Mouse (Mus musculus): Measurements from ENCODE around the gene Gm20696.

Gm20696 gene

DNA sequence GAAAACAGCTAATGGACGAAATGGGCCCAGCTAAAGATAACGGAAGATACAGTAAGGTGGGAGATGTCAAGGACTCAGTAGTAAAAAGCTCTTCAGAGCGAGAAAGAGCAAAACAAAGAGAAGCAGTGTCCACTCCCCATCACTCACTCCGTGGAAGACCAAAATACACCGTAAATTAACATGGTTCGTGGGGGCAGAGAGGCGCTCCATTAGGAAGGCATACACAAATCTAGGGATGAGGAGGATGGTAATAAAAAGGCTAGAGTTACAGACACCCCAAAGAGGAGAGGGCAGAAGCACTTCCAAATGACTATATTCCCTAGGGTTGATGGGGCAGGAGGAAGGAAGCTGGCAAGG lies 390.3 kb downstream of the Gm20696 start:
- ATAC-seq (ENCODE audit: insufficient number of reproducible peaks, low FRiP score, low TSS enrichment) = no peak

DNA sequence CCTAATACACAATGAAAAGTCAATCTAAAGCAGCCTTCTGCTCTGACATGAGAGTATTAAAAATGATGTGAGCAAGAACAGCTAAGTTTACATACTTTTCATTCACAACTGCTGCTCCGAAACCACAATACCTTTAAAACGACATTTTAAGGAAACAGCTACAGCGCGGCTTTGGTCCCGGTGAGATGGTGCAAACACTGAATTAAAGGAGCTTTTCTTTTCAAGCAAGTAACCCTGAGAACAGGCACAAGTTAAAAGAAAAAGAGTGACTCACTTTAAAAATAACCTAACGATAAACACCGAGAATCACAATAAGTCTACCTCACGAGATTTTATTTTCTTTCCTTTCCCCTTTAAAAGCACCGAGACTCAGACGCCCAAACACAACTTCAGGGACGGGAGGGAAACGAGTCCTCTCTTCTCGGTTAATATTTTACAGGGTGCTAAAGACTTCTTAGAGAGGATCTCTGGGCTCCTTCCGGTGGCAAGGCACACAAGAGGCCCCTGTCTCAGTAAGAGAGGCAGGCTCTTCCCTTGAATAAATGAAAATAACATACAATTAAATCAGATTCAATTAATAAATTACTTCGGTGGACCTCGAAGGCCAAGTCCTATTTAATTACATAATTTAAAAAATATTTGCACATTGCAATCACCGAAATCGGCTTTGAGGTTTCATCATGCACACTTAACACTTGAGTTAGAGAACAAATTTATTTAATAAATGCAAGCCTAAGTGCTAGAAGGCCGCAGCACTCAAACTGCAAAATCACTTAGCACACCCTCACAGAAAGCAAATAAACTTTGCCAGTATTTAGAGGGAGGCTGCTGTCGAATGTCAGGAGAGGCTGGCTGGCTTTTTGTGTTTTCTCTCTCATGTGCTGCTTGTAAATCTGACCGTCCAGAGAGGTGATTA lies 391.0 kb downstream of the Gm20696 start:
- no peak for ATAC-seq (ENCODE audit: insufficient number of reproducible peaks, low FRiP score, low TSS enrichment)

DNA sequence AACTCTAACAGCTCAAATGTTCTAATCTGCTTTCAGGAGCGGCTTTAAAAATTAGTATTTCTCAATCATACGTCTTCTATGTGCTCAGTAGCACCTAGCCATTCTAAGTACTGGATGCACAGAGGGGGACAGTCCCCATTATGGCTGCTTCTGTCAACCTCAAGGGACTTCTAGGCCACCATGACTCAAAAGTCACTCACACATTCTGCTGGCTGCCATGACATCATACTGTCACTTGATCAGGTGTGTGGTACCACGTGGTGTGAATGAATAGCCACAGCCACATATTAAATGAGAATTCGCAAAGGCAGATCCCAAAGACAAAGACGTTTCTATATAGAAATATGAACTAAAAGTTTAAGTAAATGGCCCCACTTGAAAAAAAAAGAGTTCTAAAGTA lies 391.9 kb downstream of the Gm20696 start:
- no peak for ATAC-seq (ENCODE audit: insufficient number of reproducible peaks, low FRiP score, low TSS enrichment)

GRCm38 (mm10) chr6:99274222-99274621 lies 392.4 kb downstream of the Gm20696 start:
- ATAC-seq (ENCODE audit: insufficient number of reproducible peaks, low FRiP score, low TSS enrichment) = no peak

DNA sequence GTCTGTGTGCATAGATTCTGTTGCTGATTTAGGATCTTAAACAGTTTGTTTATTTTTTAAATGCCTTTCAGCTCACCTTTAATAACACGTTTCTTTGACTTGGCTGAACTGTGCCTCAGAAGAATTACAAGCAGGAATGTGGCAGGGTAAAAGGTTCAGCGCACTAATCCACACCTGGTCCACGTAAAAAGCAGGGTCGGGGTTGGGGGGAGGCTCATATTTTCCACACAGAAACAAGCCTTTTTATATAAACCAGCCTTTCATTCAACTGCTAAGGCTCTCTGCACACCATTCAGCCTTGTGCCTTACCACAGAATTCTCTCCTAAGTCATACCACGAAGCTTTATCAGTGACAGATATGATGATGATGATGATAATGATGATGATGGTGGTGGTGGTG lies 393.4 kb downstream of the Gm20696 start:
- ATAC-seq (ENCODE audit: insufficient number of reproducible peaks, low FRiP score, low TSS enrichment) = no peak

GRCm38 (mm10) chr6:99272174-99272573 lies 394.4 kb downstream of the Gm20696 start:
- no peak for ATAC-seq (ENCODE audit: insufficient number of reproducible peaks, low FRiP score, low TSS enrichment)

DNA sequence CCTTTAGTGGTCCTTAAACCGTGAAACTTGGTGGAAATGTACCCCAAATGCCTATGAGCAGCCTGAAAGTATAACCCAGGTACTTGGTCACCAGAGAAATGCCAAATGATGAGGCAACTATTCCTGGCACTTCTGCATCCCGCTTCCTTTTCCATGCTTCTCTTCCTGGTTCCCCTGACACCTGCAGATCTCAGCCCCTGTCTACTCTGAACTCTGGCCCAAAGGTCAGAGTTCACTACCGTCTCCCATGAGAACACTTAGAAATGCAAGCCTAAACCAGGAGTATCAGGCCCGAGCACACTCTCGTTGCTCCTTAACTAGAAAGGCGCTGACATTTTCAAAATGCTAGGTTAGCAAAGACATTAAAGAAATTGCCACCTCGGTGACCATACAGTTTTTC lies 394.9 kb downstream of the Gm20696 start:
- ATAC-seq (ENCODE audit: insufficient number of reproducible peaks, low FRiP score, low TSS enrichment) = no peak

DNA sequence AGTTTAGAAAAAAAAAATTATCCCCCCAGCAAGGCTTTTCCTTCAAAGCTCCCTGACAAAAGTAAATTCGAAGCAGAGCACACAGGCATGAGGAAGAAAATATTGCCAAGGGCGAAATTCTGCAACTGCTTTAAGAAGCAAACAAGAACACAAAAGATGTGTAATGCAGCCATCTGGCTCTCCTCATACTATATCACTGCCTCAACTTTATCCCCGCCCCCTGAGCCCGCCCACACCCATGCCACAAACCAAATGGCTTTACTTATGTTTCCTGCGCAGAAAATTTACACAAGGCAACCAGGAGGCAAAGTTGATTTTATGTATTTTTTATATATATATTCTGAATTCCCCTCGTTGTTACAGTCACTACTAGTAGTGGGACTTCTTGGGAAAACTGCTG lies 396.7 kb downstream of the Gm20696 start:
- ATAC-seq (ENCODE audit: insufficient number of reproducible peaks, low FRiP score, low TSS enrichment) = no peak

DNA sequence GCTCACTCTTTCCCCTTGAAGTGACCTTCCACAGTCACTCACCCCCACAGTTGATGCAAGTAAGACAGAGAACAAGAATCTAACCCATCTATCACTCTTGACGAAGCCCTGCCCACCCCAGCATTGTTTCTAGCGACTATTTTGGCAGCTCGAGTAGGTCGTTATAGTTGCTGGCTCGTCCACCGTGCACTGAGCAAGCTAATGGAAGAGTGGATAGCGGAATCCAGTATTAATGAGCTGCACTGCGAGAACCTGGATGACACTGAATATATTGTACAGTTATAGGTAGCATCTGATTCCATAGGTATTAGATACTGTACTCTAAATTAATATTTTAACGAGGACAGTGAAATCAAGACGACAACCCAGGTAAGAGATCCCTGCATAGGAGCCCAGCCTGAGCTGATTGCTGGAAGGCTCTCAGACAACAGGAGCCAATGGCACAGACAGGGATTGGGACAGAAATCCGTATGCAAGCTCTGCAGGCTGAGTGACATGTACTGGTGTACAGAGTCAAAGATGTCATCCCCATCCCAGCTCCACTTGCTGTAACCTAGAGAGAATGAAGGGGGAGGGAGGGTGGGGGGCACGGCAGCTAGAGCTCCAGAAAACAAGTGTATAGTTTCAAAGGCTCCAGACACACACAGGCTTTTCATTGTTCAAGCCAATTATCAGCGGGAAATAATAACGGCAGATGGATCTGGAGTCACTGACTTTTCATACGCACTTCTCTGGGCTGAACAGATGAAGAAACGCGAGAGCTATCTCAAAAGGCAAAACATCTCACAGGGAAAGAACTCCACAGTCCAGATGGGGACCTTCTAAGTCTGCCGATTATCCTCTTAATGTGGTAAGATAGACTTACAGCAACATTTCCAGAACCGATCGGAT lies 398.2 kb downstream of the Gm20696 start:
- peak; percentile 26; the same call in 1 of the 2 replicates for ATAC-seq (ENCODE audit: insufficient number of reproducible peaks, low FRiP score, low TSS enrichment)

- no peak for ATAC-seq (ENCODE audit: insufficient number of reproducible peaks, low FRiP score, low TSS enrichment)
Observed at GRCm38 (mm10) chr6:99265945-99266656, 400.5 kb downstream of the Gm20696 start.

DNA sequence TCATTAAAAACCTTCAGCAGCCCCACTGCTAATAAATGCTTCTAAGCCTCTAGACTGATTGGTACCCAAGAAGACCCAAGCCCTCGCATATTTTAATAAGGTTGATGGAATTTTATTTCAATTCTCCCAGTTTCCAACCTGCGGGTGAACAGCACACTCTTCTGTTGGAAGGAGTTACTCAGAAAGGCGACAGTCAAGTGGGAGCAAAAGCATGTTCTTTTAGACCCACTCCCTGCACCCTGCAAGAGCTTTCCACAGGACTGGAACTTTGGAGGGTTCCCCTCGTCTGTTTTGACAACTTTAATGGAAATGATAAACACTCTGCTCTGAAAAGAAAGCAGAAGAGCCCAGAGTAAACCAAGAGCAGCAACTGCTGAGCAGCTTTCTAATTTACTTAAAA lies 401.4 kb downstream of the Gm20696 start:
- no peak for ATAC-seq (ENCODE audit: insufficient number of reproducible peaks, low FRiP score, low TSS enrichment)

DNA sequence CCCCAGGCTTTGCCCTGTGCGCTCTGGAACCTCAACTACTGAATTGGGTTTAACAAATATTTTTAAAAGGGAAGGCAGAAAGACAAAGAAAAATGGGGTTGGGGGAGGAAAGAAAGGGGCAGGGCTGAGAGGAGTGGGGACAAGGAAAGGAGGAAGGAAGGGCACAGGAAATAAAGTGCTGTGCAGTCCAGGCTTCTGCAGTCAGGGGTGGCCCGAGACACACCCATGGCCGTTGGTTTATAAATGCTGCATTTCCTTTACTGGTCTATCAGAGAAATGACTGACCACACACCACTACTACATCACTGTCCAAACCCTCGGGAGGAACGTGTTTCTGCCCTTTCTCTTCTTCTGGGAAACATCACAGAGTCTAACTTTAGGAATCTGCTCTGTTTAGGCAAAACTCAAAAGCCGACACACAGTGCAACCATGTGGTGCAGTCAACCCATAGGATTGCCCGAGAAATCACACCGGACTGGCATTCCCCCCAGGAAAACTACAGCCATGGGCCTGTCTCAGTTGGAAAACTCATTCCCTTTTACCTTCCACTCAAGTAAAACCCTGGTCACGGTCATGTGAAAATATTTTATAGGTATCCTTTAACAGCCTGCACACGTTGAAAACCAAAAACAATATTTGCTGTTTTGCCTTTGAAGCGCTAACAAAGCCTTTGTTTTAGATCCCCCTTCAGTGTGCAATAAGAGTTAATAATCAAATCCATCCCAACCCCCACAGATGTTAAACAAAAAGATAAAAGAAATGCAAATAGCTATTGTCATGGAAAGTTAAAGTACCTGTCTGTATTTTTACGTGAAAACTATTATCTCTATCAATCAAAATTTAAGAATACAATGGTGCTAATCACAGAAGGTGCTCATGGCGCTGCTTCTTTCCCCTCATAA lies 402.2 kb downstream of the Gm20696 start:
- no peak for ATAC-seq (ENCODE audit: insufficient number of reproducible peaks, low FRiP score, low TSS enrichment)

DNA sequence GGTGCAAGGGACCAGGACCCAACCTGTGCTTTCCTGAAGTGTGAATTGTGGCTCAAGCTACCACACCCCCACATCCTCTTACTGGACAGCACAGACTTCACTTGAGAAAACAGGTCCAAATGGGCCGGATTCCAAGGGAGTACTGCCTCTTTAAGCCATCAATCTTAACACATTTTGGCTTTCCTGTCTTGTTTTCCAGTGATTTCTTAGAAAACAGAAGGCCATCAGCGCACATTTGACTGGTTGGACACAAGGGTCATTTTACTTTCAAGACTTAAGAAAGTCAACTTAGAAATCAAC lies 402.8 kb downstream of the Gm20696 start:
- no peak for ATAC-seq (ENCODE audit: insufficient number of reproducible peaks, low FRiP score, low TSS enrichment)

DNA sequence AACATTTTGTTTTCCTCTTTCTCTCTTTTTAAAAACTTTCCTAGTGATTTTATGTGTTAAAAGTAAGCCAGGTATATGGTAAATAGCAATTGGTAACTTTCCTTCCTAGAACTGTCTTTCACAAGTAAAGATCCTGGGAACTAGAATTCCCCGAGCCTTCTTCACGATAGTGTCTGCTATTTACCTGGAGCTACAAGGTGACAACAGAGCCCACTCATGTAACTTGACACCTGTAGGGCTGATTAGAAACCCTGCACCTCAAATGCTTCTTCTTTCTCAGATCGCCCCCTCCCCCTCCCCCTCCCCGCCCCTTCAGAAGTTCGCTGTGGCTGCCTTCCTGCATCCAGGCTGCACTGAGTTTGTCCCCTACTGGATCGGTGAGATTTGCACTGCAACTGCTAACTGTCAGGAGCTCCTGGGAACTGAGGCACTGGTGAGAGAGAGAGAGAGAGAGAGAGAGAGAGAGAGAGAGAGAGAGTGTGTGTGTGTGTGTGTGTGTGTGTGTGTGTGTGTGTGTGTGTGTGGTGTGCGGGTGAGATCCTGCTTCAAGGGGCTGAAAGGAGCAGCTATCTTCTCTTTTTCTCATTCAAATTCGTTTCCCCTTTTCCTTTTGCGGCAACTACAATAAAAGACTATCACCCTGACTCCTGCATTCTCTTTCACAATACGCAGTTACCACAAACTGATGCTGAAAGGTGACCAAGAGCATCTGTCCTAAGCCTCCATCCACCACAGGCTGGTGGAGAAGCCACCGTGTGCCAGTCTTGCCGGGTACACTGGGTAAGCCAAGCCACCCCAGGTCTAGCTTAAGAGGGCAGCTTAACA lies 403.3 kb downstream of the Gm20696 start:
- ATAC-seq (ENCODE audit: insufficient number of reproducible peaks, low FRiP score, low TSS enrichment) = no peak

DNA sequence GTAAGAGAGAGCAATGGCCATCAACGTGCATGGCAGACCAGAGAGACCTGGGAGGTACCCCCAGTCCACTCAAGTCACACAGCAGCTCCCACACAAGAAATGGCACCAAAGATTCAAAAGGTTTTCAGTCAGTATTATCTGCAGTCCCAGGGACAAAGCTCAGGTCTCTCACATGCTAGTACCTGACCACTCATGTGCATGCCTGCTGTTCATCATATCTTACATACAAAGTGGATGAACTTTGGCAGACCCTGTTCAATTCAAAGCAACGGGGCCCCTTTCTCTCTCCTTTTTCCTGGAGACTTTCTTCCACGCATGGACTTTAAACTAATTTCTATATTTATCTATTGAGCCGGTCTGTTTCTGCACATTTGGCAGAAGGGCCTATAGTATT lies 404.9 kb downstream of the Gm20696 start:
- ATAC-seq (ENCODE audit: insufficient number of reproducible peaks, low FRiP score, low TSS enrichment) = no peak

GRCm38 (mm10) chr6:99260941-99261736 lies 405.5 kb downstream of the Gm20696 start:
- no peak for ATAC-seq (ENCODE audit: insufficient number of reproducible peaks, low FRiP score, low TSS enrichment)

DNA sequence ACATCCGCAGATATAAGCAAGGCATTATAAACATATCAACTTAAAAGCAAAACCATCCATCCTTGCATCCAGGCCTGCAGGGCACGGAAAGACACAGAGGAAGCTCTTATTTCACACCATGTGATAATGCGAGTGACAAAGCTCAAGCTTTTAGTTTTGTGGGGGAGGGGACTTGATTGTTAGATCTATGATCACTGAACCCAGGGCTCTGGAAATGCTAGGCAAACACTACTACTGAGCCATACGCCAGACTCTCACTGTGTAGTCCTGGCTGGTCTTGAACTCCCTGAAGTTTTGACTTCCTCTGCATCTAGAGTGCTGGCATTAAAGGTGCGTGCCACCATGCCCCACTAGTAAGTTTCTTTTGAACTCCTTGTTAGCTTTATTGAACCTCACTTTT lies 408.3 kb downstream of the Gm20696 start:
- ATAC-seq (ENCODE audit: insufficient number of reproducible peaks, low FRiP score, low TSS enrichment) = no peak

DNA sequence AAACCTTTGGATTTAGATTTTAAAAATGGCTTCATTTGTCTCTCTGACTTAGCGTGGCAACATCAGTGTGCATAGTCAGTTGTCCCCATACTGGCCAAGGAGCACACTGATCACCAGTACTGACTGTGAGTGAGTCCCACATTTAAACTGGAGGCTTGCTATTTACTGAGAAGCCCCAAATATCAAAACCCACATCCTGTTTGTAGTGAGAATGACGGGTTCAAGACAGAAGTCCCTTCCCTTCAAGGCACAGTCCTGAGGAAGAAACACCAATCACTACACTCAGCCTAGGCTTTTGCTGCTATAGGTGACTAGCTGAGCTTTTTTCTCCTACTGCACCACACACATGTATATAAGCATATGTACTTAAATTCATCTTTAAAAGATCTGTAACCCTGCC lies 408.9 kb downstream of the Gm20696 start:
- no peak for ATAC-seq (ENCODE audit: insufficient number of reproducible peaks, low FRiP score, low TSS enrichment)
